Mouse (Mus musculus) intestine, postnatal 0 days (tissue): ENCODE data around the gene Ccne1. TPM values are rescaled to one million over a fixed set of nuclear protein-coding genes. Genes with fewer than 3 reads are reported as not detected.

ENCODE experiments used
- ATAC-seq: fragments of 200-750 bp; cut with Nextera tagmentation; 2 replicates; pipeline ENCODE4 v1.8.0; 2017; ENCODE audit warnings: mild to moderate bottlenecking, moderate TSS enrichment, moderate library complexity
- H3K27ac ChIP-seq: fragments of 300-500 bp; sonication (generic); 2 replicates; pipeline ENCODE4 v1.5.1; 2014; ENCODE audit warnings: mild to moderate bottlenecking, low read depth, low read length, moderate library complexity
- H3K27me3 ChIP-seq: fragments of 300-500 bp; sonication (generic); replicated peaks from 2 replicates; pipeline ENCODE4 v1.6.1; 2014; ENCODE audit warnings: low read length, mixed read lengths; ENCODE audit not compliant: control insufficient read depth, insufficient read depth
- H3K36me3 ChIP-seq: fragments of 300-500 bp; sonication (generic); 2 replicates; pipeline ENCODE4 v1.6.1; 2014; ENCODE audit warnings: mild to moderate bottlenecking, moderate library complexity; ENCODE audit not compliant: control insufficient read depth, insufficient read depth
- H3K4me1 ChIP-seq: fragments of 300-500 bp; sonication (generic); replicated peaks from 2 replicates; pipeline ENCODE4 v1.6.1; 2014; ENCODE audit warnings: antibody characterized with exemption, low read length, mixed read lengths; ENCODE audit not compliant: control insufficient read depth, insufficient read depth
- H3K4me2 ChIP-seq: fragments of 300-500 bp; sonication (generic); replicated peaks from 2 replicates; pipeline ENCODE4 v1.6.1; 2014; ENCODE audit warnings: low read depth, mild to moderate bottlenecking, moderate library complexity
- H3K4me3 ChIP-seq: fragments of 300-500 bp; sonication (generic); 2 replicates; pipeline ENCODE4 v1.5.1; 2014; ENCODE audit warnings: low read depth, low read length
- H3K9ac ChIP-seq: fragments of 300-500 bp; sonication (generic); 2 replicates; pipeline ENCODE4 v1.6.1; 2014; ENCODE audit warnings: mild to moderate bottlenecking, low read depth, low read length
- H3K9me3 ChIP-seq: fragments of 300-500 bp; sonication (generic); 2 replicates; pipeline ENCODE4 v1.6.1; 2016; ENCODE audit warnings: mixed run types; ENCODE audit not compliant: control insufficient read depth
- CTCF ChIP-seq: sonication (generic); IDR thresholded peaks from 2 replicates; pipeline ENCODE4 v1.5.1; 2016; ENCODE audit warnings: low read depth, mild to moderate bottlenecking, control low read depth, antibody characterized with exemption, moderate library complexity
- WGBS: fragments of 180-500 bp; shearing (Covaris S2); extraction: QIAGEN DNeasy Blood & Tissue Kit; methylation state at CpG from one replicate; pipeline ENCODE4 v1.1.7; 2014; 5-methylcytosine and 5-hydroxymethylcytosine counted together
- polyA plus RNA-seq: library from polyadenylated mRNA; unstranded; fragments of >200 nt; fragmentation: Nextera tagmentation; extraction: Ambion mirVana; gene quantifications from 2 replicates; pipeline ENCODE4 v1.2.1, GENCODE M21; 2015

The Ccne1 gene
- polyA plus RNA-seq = 12.0 and 12.6 TPM in 2 replicates

DNA sequence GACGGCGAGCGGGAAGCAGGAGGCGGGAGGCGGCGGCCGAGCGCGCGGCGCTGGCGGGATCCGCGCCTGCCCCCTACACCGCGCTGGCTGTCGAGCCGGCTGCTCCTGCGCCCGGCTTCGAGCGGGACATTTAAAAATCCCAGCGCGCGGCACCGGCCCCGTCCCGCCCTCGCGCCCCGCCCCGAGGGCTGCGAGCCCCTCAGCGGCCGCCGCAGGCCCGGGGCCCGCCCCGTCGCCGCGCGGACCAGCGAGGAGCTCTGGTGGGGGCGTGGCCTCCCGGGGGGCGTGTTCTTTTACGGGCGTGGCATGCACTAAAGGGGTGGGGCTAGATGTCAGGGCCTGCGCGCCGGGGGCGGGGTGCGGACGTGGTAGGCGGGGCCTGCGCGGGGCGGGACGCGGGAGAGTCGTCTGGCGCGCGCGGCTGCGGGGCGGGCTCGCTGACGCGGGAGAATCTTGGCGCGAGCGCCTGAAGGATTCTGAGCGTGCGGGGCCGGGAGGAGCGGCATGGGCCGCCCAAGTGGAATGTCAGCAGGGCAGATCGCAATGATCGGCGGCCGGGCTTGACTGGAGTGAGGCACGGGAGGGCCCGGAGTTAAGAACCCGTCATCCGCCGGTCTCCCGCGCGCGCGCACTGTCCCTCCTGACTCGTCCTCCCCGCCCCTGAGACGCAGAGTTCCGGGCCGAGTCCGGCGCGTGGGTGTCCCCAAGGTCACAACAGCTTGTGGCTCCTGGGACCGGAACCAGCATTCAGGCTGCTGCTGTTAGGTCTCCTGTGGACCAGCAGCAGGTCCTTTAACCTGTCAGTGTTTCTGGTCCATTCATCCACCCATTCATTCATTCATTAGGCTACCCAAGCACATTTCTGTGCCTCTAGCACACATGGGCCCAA lies at the start of gene Ccne1:
Gene Ccne1 (minus strand): TSS at position 164 of the 889 bp plus-strand sequence.
- peak within 1 kb of the TSS; percentile 96 for H3K4me2 ChIP-seq
- peak within 1 kb of the TSS; percentile 72 for H3K9ac ChIP-seq
- H3K36me3 ChIP-seq = no peaks in the 10 kb centered on the region
- 0 out of 2 replicates have a peak, but pooled peaks have one; percentile 2 for TF ChIP-seq CTCF
- ATAC-seq = peak; percentile 96
- no peaks in the 10 kb centered on the region for H3K9me3 ChIP-seq
- under 1% methylated on average over 84 of the region's 102 CpGs for WGBS
- H3K4me1 ChIP-seq = 0 out of 2 replicates have a peak, but pooled peaks cover 9% of the 10 kb centered on the region
- H3K27me3 ChIP-seq = no peaks in the 10 kb centered on the region
- H3K27ac ChIP-seq = peak within 1 kb of the TSS; percentile 60; the same call in 1 of the 2 replicates
- H3K4me3 ChIP-seq = peak within 1 kb of the TSS; percentile 77

DNA sequence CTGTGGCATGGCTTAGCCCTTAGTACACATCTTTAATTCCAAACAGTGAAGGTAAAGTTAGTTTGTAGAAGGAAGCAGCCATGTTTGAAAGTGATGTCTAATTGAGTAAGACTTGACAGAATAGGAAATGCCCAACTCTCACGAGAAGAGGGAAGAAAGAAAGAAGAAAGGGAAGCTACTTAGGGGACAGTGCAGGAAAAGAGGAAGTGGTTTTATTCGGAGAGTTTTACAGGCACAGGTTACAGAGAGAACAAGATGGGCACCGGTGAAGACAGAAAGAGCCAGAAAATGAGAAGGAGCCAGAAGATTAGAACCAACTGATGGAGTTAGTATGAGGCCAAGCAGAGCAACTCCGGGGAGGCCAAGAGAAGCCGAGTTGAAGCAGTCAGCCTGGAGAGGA lies 48.5 kb upstream of the Ccne1 start:
- Histone ChIP-seq H3K36me3 (no peaks in the 10 kb centered on the region), H3K27ac (no peak overlapping the region), H3K9me3 (no peaks in the 10 kb centered on the region), H3K27me3 (no peaks in the 10 kb centered on the region), H3K4me3 (no peak overlapping the region), H3K4me2 (no peak overlapping the region), H3K4me1 (no peaks in the 10 kb centered on the region), H3K9ac (no peak overlapping the region)
- TF ChIP-seq CTCF = no peak
- no peak for ATAC-seq
- 82% methylated on average over 5 of the region's 5 CpGs for WGBS

GRCm38 (mm10) chr7:38152571-38152970 lies 45.2 kb upstream of the Ccne1 start:
- no peak for ATAC-seq
- 88% methylated on average over 3 of the region's 3 CpGs for WGBS
- Histone ChIP-seq H3K27ac (no peak overlapping the region), H3K4me1 (no peaks in the 10 kb centered on the region), H3K9ac (no peak overlapping the region), H3K4me2 (no peak overlapping the region), H3K9me3 (no peaks in the 10 kb centered on the region), H3K4me3 (no peak overlapping the region), H3K36me3 (no peaks in the 10 kb centered on the region), H3K27me3 (no peaks in the 10 kb centered on the region)
- TF ChIP-seq CTCF = no peak

- no peak overlapping the region for H3K9ac ChIP-seq
- H3K36me3 ChIP-seq = no peaks in the 10 kb centered on the region
- no peaks in the 10 kb centered on the region for H3K27me3 ChIP-seq
- H3K9me3 ChIP-seq = no peaks in the 10 kb centered on the region
- WGBS = 63% methylated on average over 14 of the region's 14 CpGs
- no peak for ATAC-seq
- H3K4me2 ChIP-seq = no peak overlapping the region
- no peaks in the 10 kb centered on the region for H3K4me1 ChIP-seq
- H3K4me3 ChIP-seq = no peak overlapping the region
- TF ChIP-seq CTCF = 0 out of 2 replicates have a peak, but pooled peaks have one; percentile 6
- no peak overlapping the region for H3K27ac ChIP-seq
Observed at GRCm38 (mm10) chr7:38151706-38152312, 44.5 kb upstream of the Ccne1 start.

- ATAC-seq = no peak
Observed at GRCm38 (mm10) chr7:38147477-38147876, 40.1 kb upstream of the Ccne1 start.

More at GRCm38 (mm10) chr7:38147477-38147876, 40.1 kb upstream of the Ccne1 start:
- no peak overlapping the region for H3K9ac ChIP-seq
- H3K36me3 ChIP-seq = no peaks in the 10 kb centered on the region
- no peak overlapping the region for H3K4me3 ChIP-seq
- H3K27me3 ChIP-seq = no peaks in the 10 kb centered on the region
- 89% methylated on average over 6 of the region's 6 CpGs for WGBS
- TF ChIP-seq CTCF = peak; percentile 38
- H3K4me2 ChIP-seq = no peak overlapping the region
- H3K4me1 ChIP-seq = no peaks in the 10 kb centered on the region
- H3K9me3 ChIP-seq = no peaks in the 10 kb centered on the region
- no peak overlapping the region for H3K27ac ChIP-seq
